Mouse (Mus musculus): ENCODE results near the gene Dnm3. TPM values are rescaled to one million over a fixed set of nuclear protein-coding genes. Genes with fewer than 3 reads are reported as not detected.

The Dnm3 gene
- polyA plus RNA-seq, 1 experiment, result 3.0 TPM

DNA sequence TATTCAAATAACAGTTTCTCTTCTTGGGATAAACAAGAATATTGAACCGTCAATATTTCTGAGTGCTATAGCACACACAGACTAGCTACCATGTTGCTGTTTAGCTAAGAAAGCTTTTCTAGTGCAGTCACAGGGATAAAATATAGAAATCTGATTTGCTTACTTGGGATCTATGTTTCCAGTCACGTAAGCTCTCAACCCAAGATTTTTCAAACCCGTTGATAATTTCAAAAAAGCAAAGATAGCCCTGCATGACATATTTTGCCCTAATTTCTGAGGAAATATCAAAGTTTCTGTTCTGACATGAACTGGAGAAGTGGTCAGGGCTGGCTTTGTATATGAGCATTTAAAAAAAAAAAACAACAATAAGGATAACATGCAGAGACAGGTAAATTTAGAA, 253.8 kb downstream of the Dnm3 start:
- Histone ChIP-seq H3K27ac (replicated peaks; ENCODE audit: low read depth, low read length) (no peak overlapping the region), H3K4me3 (ENCODE audit: insufficient read depth, low read depth, low read length) (no peak overlapping the region), H3K4me1 (ENCODE audit: control insufficient read depth, insufficient read depth, insufficient read length, low read length) (no peaks in the 10 kb centered on the region; the same call in 1 of the 2 replicates)

DNA sequence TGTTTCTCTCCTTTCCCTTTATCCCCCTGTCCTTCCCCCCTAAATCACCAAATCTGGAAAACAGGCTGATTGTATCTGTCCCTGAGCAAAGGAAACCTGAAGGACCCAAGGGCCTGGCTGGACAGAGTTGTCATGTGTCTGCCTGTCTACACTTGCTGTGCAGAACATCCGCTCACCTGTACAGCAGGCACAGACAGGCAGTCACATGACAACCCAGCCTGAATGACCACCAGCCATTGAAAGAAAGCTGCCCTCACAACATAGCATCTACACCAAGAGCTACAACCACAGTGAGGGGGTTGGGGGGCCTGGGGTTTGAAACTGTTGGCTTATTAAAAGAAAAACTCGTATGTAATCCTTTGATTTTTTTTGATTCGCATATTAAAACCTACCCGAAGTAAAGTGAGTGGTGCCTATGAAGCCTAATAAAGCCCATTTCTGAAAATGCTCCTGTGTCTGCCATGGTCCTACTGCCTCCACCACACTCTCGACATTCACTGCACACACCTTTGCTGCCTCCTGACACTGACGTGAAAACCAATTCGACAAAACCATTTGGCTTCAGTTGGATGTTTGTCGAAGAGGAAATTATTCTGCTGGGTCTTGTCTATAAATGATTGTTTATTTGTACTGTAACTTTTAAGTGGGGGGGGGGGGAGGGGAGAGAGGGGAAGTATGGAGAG, 254.4 kb downstream of the Dnm3 start:
- Histone ChIP-seq H3K27ac (replicated peaks; ENCODE audit: low read depth, low read length) (no peak overlapping the region), H3K4me1 (ENCODE audit: control insufficient read depth, insufficient read depth, insufficient read length, low read length) (no peaks in the 10 kb centered on the region; the same call in 1 of the 2 replicates), H3K4me3 (ENCODE audit: insufficient read depth, low read depth, low read length) (no peak overlapping the region)

DNA sequence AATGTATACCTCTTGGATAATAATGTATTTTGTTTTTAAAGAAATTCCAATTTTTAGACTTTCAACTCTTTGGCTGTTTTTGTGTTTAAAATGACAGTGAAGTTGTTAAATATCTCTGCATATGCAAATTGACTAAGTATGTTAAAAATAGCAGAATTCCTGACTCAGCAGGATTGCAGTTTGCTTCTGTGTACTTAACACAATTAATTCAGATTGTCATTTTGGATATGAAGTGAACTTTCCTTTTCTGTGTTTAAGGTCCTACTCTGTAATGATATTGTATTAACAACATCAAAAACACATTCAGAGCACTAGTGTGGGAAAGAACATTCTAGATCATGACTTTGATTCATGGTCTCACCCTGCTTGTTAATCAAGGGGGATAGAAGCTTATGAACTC, 255.5 kb downstream of the Dnm3 start:
- Histone ChIP-seq H3K27ac (replicated peaks; ENCODE audit: low read depth, low read length) (no peak overlapping the region), H3K4me1 (ENCODE audit: control insufficient read depth, insufficient read depth, insufficient read length, low read length) (no peaks in the 10 kb centered on the region; the same call in 1 of the 2 replicates), H3K4me3 (ENCODE audit: insufficient read depth, low read depth, low read length) (no peak overlapping the region)

DNA sequence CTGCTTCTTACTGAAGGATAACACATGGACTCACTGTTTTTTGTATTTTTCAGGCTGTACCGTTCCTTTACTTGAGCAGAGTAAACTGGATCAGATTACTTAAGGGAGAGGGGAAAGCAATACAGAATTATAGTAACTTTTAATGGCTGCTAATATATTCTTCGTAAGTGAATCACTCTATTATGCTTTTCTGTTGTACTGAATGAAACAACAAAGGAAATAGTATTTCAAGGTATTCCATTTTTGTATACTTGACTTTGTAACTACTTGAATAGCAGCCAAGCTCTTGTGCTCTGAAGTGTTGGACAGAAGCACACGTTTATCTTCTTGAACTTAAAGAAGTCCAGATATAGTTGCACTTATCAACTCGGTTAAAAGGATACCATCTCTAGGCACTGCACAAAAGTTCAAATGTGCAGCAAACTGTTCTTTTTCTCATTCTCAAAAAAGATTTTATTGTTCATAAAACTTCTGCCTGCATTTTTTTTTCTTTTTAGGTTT, 256.0 kb downstream of the Dnm3 start:
- Histone ChIP-seq H3K27ac (replicated peaks; ENCODE audit: low read depth, low read length) (no peak overlapping the region), H3K4me1 (ENCODE audit: control insufficient read depth, insufficient read depth, insufficient read length, low read length) (no peaks in the 10 kb centered on the region; the same call in 1 of the 2 replicates), H3K4me3 (ENCODE audit: insufficient read depth, low read depth, low read length) (no peak overlapping the region)

DNA sequence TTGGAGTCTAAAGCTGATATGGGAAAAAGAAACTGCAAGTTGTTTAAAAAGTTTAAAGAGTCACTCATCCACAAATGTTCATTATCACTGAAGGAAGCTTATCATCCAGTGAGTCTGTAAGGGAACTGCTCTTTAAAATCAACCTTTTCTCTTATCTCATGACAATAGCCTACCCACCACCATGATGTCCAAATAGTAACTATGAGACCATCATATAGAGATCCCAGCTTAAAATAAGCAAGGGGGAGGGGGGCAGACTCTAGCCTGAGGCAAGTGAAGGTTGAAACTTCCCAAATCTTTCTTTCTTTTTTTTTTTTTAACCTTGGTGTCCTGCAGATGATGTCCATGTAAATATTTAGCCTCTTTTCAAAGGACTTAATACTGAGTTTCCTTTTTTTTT, 256.9 kb downstream of the Dnm3 start:
- no peak overlapping the region for H3K27ac ChIP-seq (replicated peaks; ENCODE audit: low read depth, low read length)
- no peak overlapping the region for H3K4me3 ChIP-seq (ENCODE audit: insufficient read depth, low read depth, low read length)
- no peaks in the 10 kb centered on the region; the same call in 1 of the 2 replicates for H3K4me1 ChIP-seq (ENCODE audit: control insufficient read depth, insufficient read depth, insufficient read length, low read length)

DNA sequence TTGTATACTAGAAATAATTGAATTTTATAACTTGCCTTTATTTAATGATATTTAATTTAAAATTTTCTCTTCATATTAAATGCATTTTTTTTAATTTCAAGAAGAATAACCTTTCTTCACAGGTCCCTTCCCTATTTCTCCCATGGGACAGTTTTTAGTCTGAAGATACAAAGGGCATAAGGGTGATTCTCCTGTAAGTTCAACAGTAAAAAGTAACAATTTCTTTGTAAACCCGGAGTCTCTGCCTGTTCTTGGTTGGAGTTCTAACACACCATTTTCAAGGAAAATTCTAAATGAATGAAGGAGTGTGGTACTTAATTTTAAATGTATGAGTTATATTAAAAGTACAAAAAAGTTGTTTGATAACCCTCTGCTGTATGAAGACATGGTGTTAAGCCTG, 258.1 kb downstream of the Dnm3 start:
- Histone ChIP-seq H3K4me3 (ENCODE audit: insufficient read depth, low read depth, low read length) (no peak overlapping the region), H3K27ac (replicated peaks; ENCODE audit: low read depth, low read length) (no peak overlapping the region), H3K4me1 (ENCODE audit: control insufficient read depth, insufficient read depth, insufficient read length, low read length) (no peaks in the 10 kb centered on the region; the same call in 1 of the 2 replicates)

DNA sequence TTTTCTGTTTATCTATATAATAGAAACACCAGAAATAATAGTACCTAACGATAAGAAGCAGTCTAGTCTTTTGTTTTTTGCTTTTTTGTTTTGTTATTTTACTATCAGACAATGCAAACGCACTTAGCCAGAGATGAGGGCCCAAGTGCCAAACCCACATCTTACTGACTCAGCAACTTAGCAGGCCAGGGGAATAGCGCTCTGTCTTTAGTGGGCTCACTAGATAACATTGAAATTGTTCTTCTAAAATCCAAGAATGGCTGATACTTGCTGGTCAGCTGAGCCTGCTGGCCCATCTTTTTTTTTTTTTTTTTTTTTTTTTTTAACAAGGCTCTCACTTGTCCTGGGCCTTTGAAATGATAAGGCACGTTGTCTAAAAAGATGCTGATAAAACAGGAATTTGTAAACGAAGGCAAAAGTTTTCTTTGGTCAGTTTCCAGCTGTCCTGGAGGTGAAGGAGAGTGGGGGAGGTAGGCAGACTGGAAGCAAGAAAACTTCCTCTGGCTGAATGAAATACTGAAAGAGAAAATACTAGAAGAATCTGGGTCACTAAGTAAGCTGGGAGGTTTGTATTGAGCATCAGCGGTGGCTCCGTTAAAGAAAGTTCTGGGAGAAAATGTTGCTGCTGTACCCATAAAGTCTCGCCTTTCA, 259.2 kb downstream of the Dnm3 start:
- Histone ChIP-seq H3K4me3 (ENCODE audit: insufficient read depth, low read depth, low read length) (peak overlapping the region; percentile 30), H3K27ac (replicated peaks; ENCODE audit: low read depth, low read length) (0 out of 2 replicates have a peak overlapping the region, but pooled peaks have one; percentile 24)

DNA sequence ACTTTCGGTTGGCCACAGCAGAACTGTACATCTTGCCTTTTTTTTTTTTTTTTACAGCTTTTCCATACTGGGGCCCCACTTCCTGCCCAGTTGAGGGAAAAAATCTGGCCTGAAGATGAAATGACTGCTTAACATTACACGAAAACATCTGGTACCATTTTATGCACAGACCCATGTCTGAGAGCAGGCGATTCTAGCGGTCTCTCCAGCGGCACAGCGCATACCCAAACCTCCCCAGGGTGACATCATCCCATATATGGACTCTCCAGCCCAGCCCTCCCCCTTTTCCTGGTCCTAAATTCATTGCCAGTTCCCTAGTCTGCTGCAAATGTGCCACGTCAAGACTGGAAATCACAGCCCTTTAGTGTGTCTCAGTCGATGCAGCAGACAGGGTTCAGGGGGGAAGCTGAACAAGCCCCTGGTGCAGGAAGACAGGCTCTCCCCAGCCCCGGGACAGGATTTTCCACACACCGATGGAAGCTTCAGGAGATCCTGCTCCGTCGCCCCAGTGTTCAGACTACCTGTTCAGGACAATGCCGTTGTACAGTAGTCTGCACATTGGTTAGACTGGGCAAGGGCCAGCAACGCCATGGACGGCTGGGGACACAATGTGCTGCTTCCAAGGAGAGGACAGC, 260.4 kb downstream of the Dnm3 start:
- Histone ChIP-seq H3K4me3 (ENCODE audit: insufficient read depth, low read depth, low read length) (peak overlapping the region; percentile 54), H3K27ac (replicated peaks; ENCODE audit: low read depth, low read length) (peak overlapping the region; percentile 24), H3K4me1 (ENCODE audit: control insufficient read depth, insufficient read depth, insufficient read length, low read length) (no peaks in the 10 kb centered on the region; the same call in 1 of the 2 replicates)

More for the DNA sequence above, 259.2 kb downstream of the Dnm3 start:
- no peaks in the 10 kb centered on the region; the same call in 1 of the 2 replicates for H3K4me1 ChIP-seq (ENCODE audit: control insufficient read depth, insufficient read depth, insufficient read length, low read length)

DNA sequence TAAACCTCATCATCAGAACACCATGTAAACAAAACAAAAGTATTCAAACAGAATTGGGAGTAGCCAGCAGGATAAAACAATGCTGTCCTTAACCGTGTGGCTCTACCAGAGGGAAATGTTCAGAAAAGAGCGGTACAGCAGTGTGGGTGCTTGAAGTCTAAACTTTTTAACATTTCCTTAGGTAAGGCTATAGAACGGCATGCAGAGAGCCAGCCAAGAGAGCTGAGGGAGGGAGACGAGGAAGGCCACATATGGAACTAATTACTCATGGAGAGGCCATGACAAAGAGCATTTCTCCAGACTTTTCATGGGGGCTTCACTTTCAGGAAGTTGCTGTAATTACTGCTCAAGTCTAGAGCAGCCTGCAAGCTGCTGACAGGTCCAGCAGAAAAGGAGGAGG, 261.2 kb downstream of the Dnm3 start:
- H3K4me1 ChIP-seq (ENCODE audit: control insufficient read depth, insufficient read depth, insufficient read length, low read length), result no peaks in the 10 kb centered on the region
- H3K4me3 ChIP-seq (ENCODE audit: insufficient read depth, low read depth, low read length), result no peak overlapping the region; the same call in 1 of the 2 replicates
- H3K27ac ChIP-seq (replicated peaks; ENCODE audit: low read depth, low read length), result peak overlapping the region; percentile 77

DNA sequence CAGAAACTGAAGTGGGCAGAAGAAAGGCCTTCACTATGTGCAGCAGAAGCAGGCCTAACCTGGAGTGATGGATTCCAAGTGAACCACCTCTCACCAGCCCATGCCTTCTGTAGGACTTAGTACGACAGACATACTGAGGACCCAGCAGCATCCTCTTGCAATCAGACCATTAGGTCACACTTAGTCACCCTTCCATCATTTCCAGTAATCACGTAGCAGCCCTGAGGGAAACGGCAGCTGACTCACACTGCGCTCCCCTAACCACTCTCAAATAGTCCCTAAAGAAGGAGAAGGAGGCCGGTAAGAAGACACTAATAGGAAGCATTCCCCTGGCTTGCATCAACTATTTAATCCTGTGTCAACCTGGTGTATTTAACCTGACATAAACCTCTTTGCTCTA, 262.1 kb downstream of the Dnm3 start:
- Histone ChIP-seq H3K4me1 (ENCODE audit: control insufficient read depth, insufficient read depth, insufficient read length, low read length) (no peaks in the 10 kb centered on the region), H3K27ac (replicated peaks; ENCODE audit: low read depth, low read length) (no peak overlapping the region), H3K4me3 (ENCODE audit: insufficient read depth, low read depth, low read length) (no peak overlapping the region)

DNA sequence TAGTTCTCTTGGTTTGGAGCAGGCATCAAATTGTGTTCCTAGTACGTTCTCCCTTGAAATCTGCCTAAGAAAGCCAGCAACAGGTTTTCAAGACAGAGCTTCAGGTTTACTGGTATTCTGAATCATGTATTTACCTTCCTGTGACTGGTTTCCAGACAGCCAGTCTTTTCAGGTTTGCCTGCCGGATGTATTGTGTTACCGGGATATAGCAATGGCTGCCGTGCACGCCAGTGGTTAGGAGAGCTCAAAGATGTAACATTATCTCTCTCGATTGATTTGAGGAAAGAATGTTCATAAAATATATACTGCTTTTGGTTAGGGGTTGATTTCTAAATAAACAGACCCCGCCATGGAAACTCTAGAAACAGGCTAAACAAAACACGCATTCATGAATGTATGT, 264.8 kb downstream of the Dnm3 start:
- no peak overlapping the region for H3K27ac ChIP-seq (replicated peaks; ENCODE audit: low read depth, low read length)
- no peak overlapping the region for H3K4me3 ChIP-seq (ENCODE audit: insufficient read depth, low read depth, low read length)
- no peaks in the 10 kb centered on the region for H3K4me1 ChIP-seq (ENCODE audit: control insufficient read depth, insufficient read depth, insufficient read length, low read length)

DNA sequence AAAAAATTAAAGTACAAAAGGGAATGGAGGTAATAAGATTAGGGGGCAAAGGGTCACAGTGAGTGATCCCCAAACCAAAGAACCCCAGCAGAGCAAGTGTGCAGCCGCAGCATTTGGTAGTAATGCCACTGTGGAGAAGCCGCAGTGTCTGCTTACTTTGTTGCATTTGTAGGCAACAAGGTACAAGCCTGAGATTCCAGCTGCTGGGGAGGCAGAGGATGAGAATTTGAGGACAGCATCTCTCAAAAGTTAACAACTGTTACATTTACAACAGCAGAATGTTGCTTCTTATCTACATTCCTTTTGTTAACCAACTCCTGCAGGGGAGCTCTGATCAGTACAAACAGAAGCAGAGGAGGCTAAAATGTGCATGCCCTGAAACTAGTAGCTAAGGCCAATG, 267.3 kb downstream of the Dnm3 start:
- H3K4me3 ChIP-seq (ENCODE audit: insufficient read depth, low read depth, low read length), result no peak overlapping the region
- H3K27ac ChIP-seq (replicated peaks; ENCODE audit: low read depth, low read length), result no peak overlapping the region
- 0 out of 2 replicates have a peak, but pooled peaks cover 3% of the 10 kb centered on the region for H3K4me1 ChIP-seq (ENCODE audit: control insufficient read depth, insufficient read depth, insufficient read length, low read length)

DNA sequence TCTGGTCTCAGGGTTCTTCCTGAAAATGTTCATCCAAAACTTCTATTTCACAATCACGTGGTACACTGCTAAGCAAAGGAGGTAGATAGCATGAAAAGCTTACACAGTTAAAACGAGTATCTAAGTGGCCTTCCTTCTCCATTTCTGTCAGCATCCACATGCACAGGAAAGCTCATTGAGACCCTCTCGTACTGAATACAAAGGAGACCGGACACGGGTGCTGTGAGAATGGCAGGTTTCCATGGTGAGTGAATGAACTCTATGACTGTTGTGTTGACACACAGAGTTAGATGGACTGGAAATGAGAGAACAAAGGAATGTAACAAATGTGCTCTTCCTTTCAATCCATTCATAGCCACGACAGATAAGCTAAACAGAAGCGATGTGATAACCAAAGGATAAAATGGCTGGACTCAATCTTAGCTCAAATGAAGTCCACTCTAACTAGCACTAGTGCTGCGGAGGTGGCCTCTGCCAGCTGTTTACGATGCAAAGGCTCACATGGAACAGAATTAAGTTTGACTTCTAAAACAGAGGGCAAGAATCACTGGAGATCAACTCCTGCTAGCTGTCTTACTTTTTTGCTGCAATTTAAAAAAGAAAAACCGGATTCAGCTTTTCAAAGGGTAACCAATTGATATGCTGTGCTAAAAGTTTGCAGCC, 268.2 kb downstream of the Dnm3 start:
- no peak overlapping the region for H3K4me3 ChIP-seq (ENCODE audit: insufficient read depth, low read depth, low read length)
- H3K27ac ChIP-seq (replicated peaks; ENCODE audit: low read depth, low read length), result no peak overlapping the region
- H3K4me1 ChIP-seq (ENCODE audit: control insufficient read depth, insufficient read depth, insufficient read length, low read length), result 0 out of 2 replicates have a peak, but pooled peaks cover 3% of the 10 kb centered on the region

DNA sequence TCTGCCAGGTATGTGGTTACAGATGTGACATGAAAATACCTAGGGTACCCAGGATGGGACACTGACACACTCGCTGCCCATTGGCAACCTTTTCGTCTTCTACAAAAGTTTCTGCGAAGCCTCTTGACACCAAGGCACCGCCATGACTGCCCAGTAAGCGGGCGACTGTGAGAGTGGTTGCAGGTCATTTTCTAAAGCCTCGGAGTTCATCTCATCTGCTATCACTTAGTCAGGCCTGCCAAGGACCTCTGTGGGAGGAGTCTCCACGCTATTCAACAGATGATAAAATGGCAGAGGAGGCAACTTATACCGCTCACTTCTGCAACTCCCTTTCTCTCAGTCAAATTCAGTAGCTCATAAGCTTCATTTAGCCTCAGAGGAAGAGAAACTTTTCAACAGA, 268.8 kb downstream of the Dnm3 start:
- no peak overlapping the region for H3K27ac ChIP-seq (replicated peaks; ENCODE audit: low read depth, low read length)
- H3K4me3 ChIP-seq (ENCODE audit: insufficient read depth, low read depth, low read length), result no peak overlapping the region

DNA sequence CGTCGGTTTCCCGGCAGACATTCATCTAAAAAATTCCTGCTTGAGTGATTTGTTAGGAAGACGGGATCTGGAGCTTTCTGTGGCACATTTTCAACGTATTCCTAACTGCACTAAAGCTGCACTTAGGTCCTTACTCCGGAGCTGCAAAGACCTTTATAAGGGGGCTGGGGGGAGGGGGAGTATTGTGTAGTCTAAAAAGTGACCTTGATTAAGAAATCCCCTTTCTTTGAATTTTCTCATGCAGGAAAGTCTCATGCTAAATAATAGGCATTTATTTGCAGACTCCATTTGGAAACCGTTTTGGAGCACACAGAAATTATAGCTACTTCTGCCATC, 270.2 kb downstream of the Dnm3 start:
- H3K27ac ChIP-seq (replicated peaks; ENCODE audit: low read depth, low read length), result no peak overlapping the region
- 0 out of 2 replicates have a peak, but pooled peaks cover 3% of the 10 kb centered on the region for H3K4me1 ChIP-seq (ENCODE audit: control insufficient read depth, insufficient read depth, insufficient read length, low read length)
- peak overlapping the region; percentile 51 for H3K4me3 ChIP-seq (ENCODE audit: insufficient read depth, low read depth, low read length)

More for the DNA sequence above, 268.8 kb downstream of the Dnm3 start:
- H3K4me1 ChIP-seq (ENCODE audit: control insufficient read depth, insufficient read depth, insufficient read length, low read length), result 0 out of 2 replicates have a peak, but pooled peaks cover 3% of the 10 kb centered on the region
